Mouse (Mus musculus): ENCODE measurements around the gene Mks1.

The Mks1 gene

DNA sequence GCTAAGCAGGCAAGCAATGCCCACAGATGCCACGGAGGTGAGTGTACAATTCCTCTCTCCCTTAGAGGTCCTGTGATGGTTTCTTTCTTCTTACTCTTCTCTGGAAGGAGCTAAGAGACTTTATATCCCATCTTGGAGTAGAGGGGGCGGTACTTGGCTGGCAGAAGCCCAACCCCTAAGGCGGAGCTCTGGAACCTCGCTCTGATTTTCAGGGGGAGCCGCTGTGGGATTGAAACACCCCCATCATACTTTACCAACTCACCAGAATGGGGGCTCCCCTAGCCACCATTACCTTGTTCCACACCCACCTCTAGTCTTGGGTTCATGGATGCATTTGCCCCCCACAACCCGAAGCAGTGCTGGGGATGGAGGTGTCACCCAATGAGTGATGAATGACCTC lies 22.4 kb downstream of the Mks1 start, which contains the start of gene Epx:
Gene Epx, minus strand, starts transcription at position 101 of the 400 bp plus-strand sequence.
- DNase-seq (ENCODE audit: low read depth, low spot score), result no peak

DNA sequence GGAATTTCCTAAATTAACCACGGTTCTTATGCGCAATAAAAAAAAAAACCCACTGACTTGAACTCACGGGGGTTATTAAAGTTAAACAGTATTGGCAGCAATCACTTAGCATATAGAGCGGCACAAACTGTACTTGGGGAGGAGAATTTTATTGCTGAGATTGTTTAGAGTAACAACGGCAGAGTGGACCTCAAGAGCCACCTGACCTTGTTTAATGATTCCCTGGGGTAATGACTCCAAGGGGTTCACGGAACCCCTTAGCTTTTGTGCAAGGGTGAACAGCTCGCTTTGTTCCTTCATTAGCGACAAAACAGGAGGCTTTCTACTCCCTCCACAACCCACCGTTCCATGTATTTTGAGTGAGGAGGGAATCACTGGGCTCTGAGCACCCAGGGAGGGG lies 26.8 kb downstream of the Mks1 start:
- DNase-seq (ENCODE audit: low read depth, low spot score), result no peak

DNA sequence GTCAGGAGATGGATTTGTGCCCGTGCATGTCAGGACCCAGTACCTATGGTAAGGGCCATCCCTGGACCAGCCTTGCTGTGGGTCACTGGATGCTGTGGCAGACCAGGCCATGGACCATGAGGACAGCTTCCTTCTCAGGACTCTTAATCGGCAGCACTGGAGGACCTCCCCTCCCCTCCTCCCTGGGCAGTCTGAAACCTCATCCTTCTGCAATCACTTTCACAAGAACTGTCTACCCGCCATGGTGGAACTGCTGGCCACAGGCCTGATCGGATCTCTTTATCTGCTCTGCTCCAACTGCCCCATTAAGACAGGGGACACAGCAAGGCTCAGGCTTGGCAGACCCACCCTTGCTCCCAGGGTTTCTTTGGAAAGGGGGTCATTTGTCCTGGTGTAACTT lies 28.7 kb downstream of the Mks1 start:
- DNase-seq (ENCODE audit: low read depth, low spot score), result no peak

DNA sequence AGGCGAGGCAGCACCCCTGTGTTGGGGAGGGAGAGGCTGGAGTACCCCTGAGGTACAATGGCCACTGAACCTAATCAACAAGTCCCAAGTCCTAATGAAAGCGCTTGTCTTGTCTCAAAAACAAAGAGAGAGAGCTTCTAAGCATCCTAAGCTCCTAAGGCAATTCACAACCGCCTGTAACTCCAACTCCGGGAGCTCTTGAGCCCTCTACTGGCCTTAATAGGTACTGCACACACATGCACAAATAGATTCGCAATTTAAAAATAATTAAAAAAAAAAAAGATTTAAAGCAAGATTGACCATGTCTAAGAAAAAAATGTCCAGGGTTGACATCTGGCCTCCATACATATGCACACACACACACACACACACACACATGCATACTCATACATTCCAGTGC lies 30.5 kb downstream of the Mks1 start:
- DNase-seq (ENCODE audit: low read depth, low spot score), result no peak

DNA sequence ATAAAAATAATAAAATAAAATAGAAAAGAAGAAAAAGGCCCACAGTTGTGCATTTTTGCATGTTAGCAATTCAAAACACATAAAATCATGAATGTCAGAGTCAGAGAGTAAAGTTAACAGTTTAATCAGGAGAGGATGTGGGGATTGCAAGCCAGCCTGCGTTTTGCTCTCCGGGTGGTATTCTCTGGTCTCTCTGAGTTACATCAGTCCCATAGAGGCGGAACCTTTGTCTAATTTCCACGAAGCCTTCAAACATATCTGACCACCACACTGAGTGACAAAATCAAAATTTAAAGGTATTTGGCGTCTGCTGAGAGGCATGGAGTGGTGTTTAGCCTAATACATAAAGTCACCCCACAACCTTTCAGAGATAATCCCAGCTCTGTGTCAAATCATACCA lies 31.8 kb downstream of the Mks1 start:
- no peak for DNase-seq (ENCODE audit: low read depth, low spot score)

DNA sequence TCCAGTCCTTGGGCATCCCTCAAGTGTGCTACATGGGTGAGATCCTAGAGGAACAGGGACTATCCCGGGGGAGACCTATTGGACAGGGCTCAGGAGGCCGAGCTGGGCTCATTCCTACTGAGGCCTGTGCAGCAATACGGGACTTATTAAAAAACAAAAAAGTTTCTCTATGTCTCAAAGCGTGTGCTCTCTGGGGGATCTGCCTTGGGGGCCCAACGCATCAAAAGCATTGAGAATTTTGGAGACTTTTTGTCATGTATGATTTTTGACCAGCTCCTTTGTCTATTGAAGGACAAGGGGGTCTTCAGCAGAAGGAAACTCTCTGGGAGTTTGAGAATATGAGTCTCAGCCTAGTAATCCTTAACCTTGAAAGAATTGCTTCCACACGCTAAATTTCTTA lies 39.2 kb downstream of the Mks1 start, which contains the start of gene Olfr462:
Gene Olfr462, minus strand, starts transcription at position 101 of the 400 bp plus-strand sequence.
- no peak for DNase-seq (ENCODE audit: low read depth, low spot score)

DNA sequence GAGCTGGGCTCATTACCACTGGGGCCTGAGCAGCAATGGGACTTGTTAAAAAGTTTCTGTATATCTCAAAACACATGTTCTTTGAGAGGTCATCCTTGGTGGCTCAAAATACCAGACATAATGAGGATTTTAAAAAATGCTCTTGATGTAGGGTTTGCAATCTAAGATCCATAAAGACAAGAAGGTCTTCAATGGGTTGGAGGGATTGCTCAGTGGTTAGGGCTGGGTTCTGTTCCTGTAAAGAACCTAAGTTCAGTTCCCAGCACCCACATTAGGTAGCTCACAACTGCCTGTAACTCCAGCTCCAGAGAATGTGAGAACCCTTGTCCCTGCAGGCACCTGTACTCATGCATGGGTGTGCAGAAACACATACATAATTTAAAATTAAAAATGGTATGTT lies 44.3 kb downstream of the Mks1 start, which contains the start of gene Olfr463:
Gene Olfr463, minus strand, starts transcription at position 101 of the 400 bp plus-strand sequence.
- DNase-seq (ENCODE audit: low read depth, low spot score), result no peak

DNA sequence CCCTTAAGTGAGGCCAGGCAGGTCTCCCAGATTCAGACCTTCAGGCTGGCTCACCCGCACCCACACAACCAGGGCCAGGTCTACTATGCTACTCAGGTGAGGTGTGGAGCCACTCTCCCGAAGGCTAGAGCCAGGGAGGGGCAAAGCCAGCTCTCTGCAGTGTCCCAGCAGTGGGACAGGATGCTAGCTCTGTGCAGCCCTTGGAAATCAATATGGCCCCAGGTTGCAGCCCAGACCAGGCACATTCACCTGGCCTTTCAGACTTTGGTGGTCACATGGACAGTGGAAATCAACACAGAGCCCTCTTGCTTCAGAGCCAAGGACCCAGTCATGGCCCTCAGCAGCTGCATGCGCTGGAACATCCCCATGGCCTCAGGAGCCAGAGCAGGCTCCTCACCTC lies 51.3 kb downstream of the Mks1 start:
- DNase-seq (ENCODE audit: low read depth, low spot score), result no peak
